Mouse (Mus musculus) thymus, adult 2 months (tissue): ENCODE results near the gene Fam57a. TPM values are rescaled to one million over a fixed set of nuclear protein-coding genes. Genes with fewer than 3 reads are reported as not detected.
A peak's percentile ranks its signal among the peaks of the same experiment; 100 is the strongest.

Experiments used
- DNase-seq: peaks from one replicate; pipeline ENCODE4 v3.0.0; 2021
- H3K27ac ChIP-seq: fragments of 200-500 bp; 2 replicates; pipeline ENCODE4 v1.5.1; 2012; ENCODE audit warnings: low read length, control low read depth; ENCODE audit not compliant: control insufficient read depth, insufficient read depth
- H3K27me3 ChIP-seq: fragments of 200-500 bp; 2 replicates; pipeline ENCODE4 v1.6.1; 2012; ENCODE audit warnings: mild to moderate bottlenecking, low read length, moderate library complexity, mixed read lengths; ENCODE audit not compliant: control insufficient read depth, insufficient read depth
- H3K36me3 ChIP-seq: fragments of 200-500 bp; 2 replicates; pipeline ENCODE4 v1.6.1; 2012; ENCODE audit warnings: mild to moderate bottlenecking, low read length, moderate library complexity; ENCODE audit not compliant: control insufficient read depth, insufficient read depth
- H3K4me1 ChIP-seq: fragments of 200-500 bp; replicated peaks from 2 replicates; pipeline ENCODE4 v1.6.1; 2012; ENCODE audit warnings: low read length; ENCODE audit not compliant: control insufficient read depth, insufficient read depth
- H3K4me3 ChIP-seq: fragments of 200-500 bp; 2 replicates; pipeline ENCODE4 v1.5.1; 2012; ENCODE audit warnings: mild to moderate bottlenecking, low read length, control low read depth, moderate library complexity; ENCODE audit not compliant: control insufficient read depth, insufficient read depth
- CTCF ChIP-seq: fragments of 200-500 bp; IDR thresholded peaks from 2 replicates; pipeline ENCODE4 v1.5.1; 2012; ENCODE audit warnings: mild to moderate bottlenecking, control low read depth, low read length, moderate library complexity, borderline replicate concordance; ENCODE audit not compliant: control insufficient read depth, poor library complexity, insufficient read depth; ENCODE audit errors: extremely low read depth
- POLR2A ChIP-seq: fragments of 200-500 bp; IDR thresholded peaks from 2 replicates; pipeline ENCODE4 v1.6.1; 2012; ENCODE audit warnings: mild to moderate bottlenecking, low read length, control low read depth, moderate library complexity; ENCODE audit not compliant: control insufficient read depth, poor library complexity, insufficient read depth; ENCODE audit errors: extremely low read depth
- WGBS: fragments of 180-500 bp; shearing (Covaris S2); methylation state at CpG from one replicate; pipeline ENCODE4 v1.1.7; 2018; 5-methylcytosine and 5-hydroxymethylcytosine counted together
- polyA plus RNA-seq: library from polyadenylated mRNA; depleted of rRNA; stranded (reverse); fragments of >200 nt; gene quantifications from 2 replicates; pipeline ENCODE4 v1.2.3, GENCODE M21; 2012

Fam57a gene
- polyA plus RNA-seq, 1 experiment, result 17.4 TPM

DNA sequence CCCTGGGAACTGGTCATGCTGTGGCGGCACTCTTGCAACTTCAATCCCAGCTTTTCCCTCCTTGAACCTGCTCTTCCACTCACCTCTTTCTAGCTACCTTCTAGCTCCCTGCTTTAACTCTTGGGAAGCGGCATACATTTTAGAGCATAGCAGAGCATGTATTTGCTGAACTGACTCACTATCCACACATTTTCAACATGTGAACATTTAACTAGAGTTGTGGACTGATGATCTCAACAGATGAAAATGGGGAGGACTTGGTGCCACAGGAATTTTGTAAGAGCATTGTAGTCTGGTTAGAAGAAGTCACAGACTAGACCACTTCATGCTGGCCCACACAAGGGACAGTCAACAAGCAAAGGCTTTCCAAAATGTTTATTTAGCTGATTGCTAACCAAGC is 21.1 kb upstream of the Fam57a start:
- no peak overlapping the region for H3K4me3 ChIP-seq
- peaks cover 9% of the 10 kb centered on the region for H3K36me3 ChIP-seq
- H3K4me1 ChIP-seq, result 0 out of 2 replicates have a peak, but pooled peaks cover 2% of the 10 kb centered on the region
- no peak overlapping the region for H3K27ac ChIP-seq
- no peak for TF ChIP-seq POLR2A
- no peak for TF ChIP-seq CTCF
- H3K27me3 ChIP-seq, result no peaks in the 10 kb centered on the region
- no peak for DNase-seq
- WGBS, result 98% methylated on average over 2 of the region's 2 CpGs

DNA sequence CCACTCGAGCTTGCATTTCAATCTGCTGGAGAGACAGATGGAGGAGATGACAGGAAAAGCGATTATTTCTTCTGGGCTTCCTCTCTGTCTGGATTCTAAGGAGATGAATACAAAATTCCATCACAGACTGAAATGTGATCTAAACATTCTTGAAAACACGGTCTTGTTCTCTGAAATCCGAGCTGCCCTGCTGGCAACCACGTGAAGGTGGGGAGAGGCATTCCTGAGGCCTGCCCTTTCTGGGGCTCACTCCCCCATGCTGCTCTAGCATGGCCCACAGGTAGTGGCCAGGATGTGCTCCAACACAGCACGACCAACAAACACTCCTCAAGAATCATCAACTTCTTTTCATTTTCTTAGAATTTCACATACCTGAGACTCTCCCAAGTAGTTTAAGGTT is 19.2 kb upstream of the Fam57a start:
- Histone ChIP-seq H3K4me1 (no peaks in the 10 kb centered on the region), H3K36me3 (peaks cover 9% of the 10 kb centered on the region), H3K27me3 (no peaks in the 10 kb centered on the region), H3K27ac (no peak overlapping the region), H3K4me3 (no peak overlapping the region)
- DNase-seq, result no peak
- 91% methylated on average over 6 of the region's 6 CpGs for WGBS
- TF ChIP-seq POLR2A, result no peak
- TF ChIP-seq CTCF, result no peak

DNA sequence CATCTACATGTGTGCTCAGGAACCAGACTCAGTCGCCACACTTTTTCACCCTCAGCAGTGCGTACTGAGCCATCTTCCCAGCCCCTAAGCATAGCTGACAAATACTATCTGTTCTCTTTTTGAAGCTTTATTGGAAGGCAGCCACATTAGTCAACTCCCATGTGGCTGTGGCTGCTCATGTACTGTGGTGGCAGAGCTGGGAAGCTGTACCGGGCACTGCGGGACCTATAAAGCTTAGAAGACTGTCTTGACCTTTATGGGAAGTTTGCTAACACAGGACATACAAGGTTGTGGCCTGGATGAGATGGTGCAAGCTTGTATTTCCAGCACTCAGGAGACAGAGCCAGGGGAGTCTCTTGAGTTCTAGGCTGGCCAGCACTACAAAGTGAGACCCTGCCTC is 12.8 kb upstream of the Fam57a start:
- H3K27ac ChIP-seq, result no peak overlapping the region
- no peaks in the 10 kb centered on the region for H3K27me3 ChIP-seq
- no peak for DNase-seq
- no peak overlapping the region for H3K4me3 ChIP-seq
- no peaks in the 10 kb centered on the region; the same call in 1 of the 2 replicates for H3K36me3 ChIP-seq
- 92% methylated on average over 4 of the region's 4 CpGs for WGBS
- no peaks in the 10 kb centered on the region; the same call in 1 of the 2 replicates for H3K4me1 ChIP-seq
- no peak for TF ChIP-seq CTCF
- TF ChIP-seq POLR2A, result no peak

DNA sequence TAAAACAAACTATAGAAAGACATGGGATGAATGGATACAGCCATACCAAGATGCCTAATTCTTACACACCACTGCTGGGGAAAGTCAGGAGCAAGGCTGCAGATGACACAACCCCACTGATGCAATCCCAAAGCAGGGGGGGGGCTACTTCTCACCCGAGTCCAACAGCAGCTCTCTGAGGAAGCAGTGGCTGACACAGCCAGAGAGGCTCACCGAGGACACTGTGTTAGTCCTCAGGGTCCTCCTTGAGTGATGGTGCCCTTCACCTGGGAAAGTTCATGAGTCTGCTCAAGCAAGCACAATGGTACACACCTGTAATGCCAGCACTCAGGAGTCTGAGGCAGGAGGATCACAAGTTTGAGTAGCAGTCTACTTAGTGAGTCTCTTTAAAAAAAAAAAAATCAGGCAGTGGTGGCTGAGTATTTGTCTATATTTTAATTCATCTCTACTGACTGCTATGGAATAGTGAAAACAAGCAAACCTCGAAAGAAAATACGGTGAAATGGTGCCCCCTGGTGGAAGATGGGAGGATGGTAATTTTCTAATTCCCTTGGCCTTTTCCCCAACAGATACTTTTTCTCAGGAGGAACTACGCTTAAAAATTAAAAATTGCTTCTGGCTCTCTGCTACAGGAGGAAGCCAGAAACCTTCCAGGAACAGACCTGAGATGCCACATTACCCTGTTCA is 12.2 kb upstream of the Fam57a start:
- TF ChIP-seq CTCF (no peak), POLR2A (no peak)
- Histone ChIP-seq H3K36me3 (peaks cover 1% of the 10 kb centered on the region; the same call in 1 of the 2 replicates), H3K4me3 (no peak overlapping the region), H3K27me3 (no peaks in the 10 kb centered on the region), H3K27ac (no peak overlapping the region), H3K4me1 (no peaks in the 10 kb centered on the region; the same call in 1 of the 2 replicates)
- WGBS, result 41% methylated on average over 5 of the region's 5 CpGs
- DNase-seq, result peak; percentile 69

DNA sequence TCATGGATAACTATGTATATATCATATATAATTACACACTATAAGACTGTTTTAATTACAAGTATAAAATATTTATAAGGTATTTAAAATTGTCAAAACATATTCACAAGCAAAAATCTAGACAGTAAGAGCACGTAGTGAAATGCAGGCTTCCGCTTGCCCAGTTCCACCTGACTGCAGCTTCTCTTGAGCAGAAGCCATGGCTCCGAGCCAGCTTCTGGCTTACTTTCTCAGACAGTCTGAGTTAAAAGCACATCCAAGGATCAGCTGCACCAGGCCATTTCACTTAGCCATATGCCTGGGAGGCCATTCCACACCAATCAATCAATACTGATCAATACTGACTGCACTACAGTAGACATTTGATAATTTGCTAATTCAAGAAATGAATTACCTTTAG is 10.5 kb upstream of the Fam57a start:
- Histone ChIP-seq H3K27ac (no peak overlapping the region), H3K4me1 (no peaks in the 10 kb centered on the region; the same call in 1 of the 2 replicates), H3K27me3 (no peaks in the 10 kb centered on the region), H3K36me3 (peaks cover 16% of the 10 kb centered on the region), H3K4me3 (no peak overlapping the region)
- over 99% methylated on average over 3 of the region's 3 CpGs for WGBS
- no peak for DNase-seq
- TF ChIP-seq CTCF, result no peak
- TF ChIP-seq POLR2A, result no peak

DNA sequence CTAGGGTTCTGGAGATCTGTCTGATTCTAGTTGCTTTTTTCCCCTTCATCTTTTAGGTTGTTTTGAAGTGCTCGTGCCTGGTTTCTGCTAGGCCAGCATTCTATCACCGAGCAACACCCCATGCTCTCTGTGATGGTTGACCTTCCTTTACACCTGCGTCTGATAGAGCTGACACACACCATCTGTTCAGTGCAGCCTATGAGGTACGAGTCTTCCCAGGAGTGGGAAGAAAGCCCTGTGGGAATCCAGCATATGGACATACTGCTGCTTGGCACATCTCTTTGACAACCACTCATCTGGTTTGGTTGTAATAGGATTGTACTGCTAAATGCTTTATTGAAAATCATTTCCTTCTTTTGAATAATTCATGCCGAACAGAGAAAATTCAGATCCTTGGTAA is 9.3 kb upstream of the Fam57a start:
- Histone ChIP-seq H3K4me1 (no peaks in the 10 kb centered on the region; the same call in 1 of the 2 replicates), H3K36me3 (peaks cover 19% of the 10 kb centered on the region), H3K4me3 (no peak overlapping the region), H3K27me3 (no peaks in the 10 kb centered on the region), H3K27ac (no peak overlapping the region)
- no peak for DNase-seq
- 94% methylated on average over 5 of the region's 5 CpGs for WGBS
- TF ChIP-seq CTCF (no peak), POLR2A (no peak)

DNA sequence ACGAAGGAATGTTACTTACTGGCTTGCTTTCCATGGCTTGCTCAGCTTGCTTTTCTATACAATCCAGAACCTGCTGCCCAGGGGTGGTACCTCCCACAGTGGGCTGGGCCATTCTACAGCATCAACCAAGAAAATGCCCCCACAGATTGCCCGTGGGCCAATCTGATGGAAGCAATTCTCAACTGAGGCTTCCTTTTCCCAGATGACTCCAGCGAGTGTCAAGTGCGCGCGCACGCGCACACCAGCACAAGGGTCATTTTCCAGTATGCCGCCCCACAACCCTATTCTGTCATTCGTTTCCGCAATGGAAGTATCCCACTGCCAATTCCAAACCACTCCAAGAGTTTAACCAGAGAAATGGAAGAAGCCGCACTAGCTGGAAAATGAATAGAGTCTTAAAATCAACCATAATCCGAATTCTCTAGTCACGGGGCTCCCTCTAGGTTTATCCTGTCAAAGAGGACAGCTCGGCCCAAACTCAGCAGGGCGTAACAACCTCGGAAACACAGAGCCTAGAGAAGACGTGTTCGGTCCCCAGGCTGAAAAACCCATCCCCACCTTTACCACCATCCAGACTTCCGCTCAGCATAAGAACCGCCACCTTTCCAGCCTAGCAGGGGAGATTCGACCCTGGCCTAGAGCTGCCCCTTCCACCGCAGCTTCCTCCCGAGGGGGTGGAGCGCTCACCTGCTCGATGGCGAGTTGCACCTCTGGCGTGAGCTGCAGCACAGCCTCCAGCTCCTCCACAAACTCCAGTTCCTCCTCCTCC is 561 bp upstream of the Fam57a start:
- 2% methylated on average over 28 of the region's 28 CpGs for WGBS
- H3K4me3 ChIP-seq, result peak overlapping the region; percentile 97
- H3K36me3 ChIP-seq, result peaks cover 6% of the 10 kb centered on the region
- peaks cover 9% of the 10 kb centered on the region for H3K4me1 ChIP-seq
- peak overlapping the region; percentile 41 for H3K27ac ChIP-seq
- TF ChIP-seq POLR2A (no peak), CTCF (no peak)
- no peaks in the 10 kb centered on the region for H3K27me3 ChIP-seq
- peak; percentile 17 for DNase-seq
